Mouse (Mus musculus) midbrain, embryonic 16.5 days (tissue): ENCODE measurements at regions not wholly inside any gene's neighbourhood (a gene's known extent, or its start where the extent isn't known, plus 50 kb on each side); places are given as distances from the start of the nearest gene placed in this dataset.
"Not testable (repeated sequence)": the region's sequence is repeated elsewhere in the genome, so short reads cannot be mapped to it uniquely, and the experiment has no call there.

Source experiments
- ATAC-seq: fragments of 200-750 bp; cut with Nextera tagmentation; 2 replicates; pipeline ENCODE4 v1.8.0; 2017; ENCODE audit warnings: moderate TSS enrichment
- H3K27ac ChIP-seq: fragments of 300-500 bp; sonication (generic); 2 replicates; pipeline ENCODE4 v1.5.1; 2014; ENCODE audit warnings: mild to moderate bottlenecking, low read length, mixed read lengths
- H3K27me3 ChIP-seq: fragments of 300-500 bp; sonication (generic); 2 replicates; pipeline ENCODE4 v1.6.1; 2014; ENCODE audit warnings: low read depth, low read length, mixed read lengths; ENCODE audit not compliant: control insufficient read depth, insufficient read depth
- H3K36me3 ChIP-seq: fragments of 300-500 bp; sonication (generic); 2 replicates; pipeline ENCODE4 v1.6.1; 2014; ENCODE audit warnings: mild to moderate bottlenecking, low read length, moderate library complexity, mixed read lengths; ENCODE audit not compliant: control insufficient read depth, insufficient read depth
- H3K4me1 ChIP-seq: fragments of 300-500 bp; sonication (generic); 2 replicates; pipeline ENCODE4 v1.6.1; 2014; ENCODE audit warnings: mild to moderate bottlenecking, low read length, mixed read lengths; ENCODE audit not compliant: control insufficient read depth, insufficient read depth
- H3K4me2 ChIP-seq: fragments of 300-500 bp; sonication (generic); 2 replicates; pipeline ENCODE4 v1.6.1; 2014; ENCODE audit warnings: mild to moderate bottlenecking, low read length, mixed read lengths
- H3K4me3 ChIP-seq: fragments of 300-500 bp; sonication (generic); 2 replicates; pipeline ENCODE4 v1.5.1; 2014; ENCODE audit warnings: low read depth, mild to moderate bottlenecking, low read length, moderate library complexity, mixed read lengths
- H3K9ac ChIP-seq: fragments of 300-500 bp; sonication (generic); 2 replicates; pipeline ENCODE4 v1.6.1; 2014; ENCODE audit warnings: low read depth, low read length, mixed read lengths
- H3K9me3 ChIP-seq: fragments of 300-500 bp; sonication (generic); replicated peaks from 2 replicates; pipeline ENCODE4 v1.6.1; 2014; ENCODE audit warnings: mild to moderate bottlenecking, low read length, mixed read lengths; ENCODE audit not compliant: control insufficient read depth, poor library complexity, severe bottlenecking
- WGBS: fragments of 180-500 bp; shearing (Covaris S2); extraction: QIAGEN DNeasy Blood & Tissue Kit; methylation state at CpG from one replicate; pipeline ENCODE4 v1.1.7; 2014; 5-methylcytosine and 5-hydroxymethylcytosine counted together

DNA sequence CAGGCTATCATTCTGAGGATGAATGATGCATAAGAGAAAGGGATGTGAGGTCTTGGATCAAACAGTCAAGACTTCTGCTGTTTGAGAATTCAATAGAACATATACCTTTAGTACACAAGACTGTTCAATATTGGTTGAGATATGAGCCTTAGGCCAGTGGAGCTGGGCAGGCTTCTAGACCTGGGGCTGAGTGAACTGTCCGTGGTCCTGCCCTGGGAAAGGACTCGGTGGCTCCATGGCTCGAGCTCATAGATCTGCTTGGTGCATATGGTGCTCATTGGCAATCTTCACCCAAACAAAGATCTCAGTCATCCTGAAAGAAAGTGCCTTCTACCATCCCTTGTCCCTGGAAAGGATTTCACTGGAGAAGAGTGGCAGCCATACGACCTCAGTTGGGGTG, 233.7 kb downstream of the Glrx3 start:
- Histone ChIP-seq H3K9me3 (no peaks in the 10 kb centered on the region), H3K9ac (no peak overlapping the region), H3K27ac (no peak overlapping the region), H3K27me3 (no peaks in the 10 kb centered on the region), H3K4me2 (no peak overlapping the region), H3K36me3 (no peaks in the 10 kb centered on the region), H3K4me1 (no peaks in the 10 kb centered on the region), H3K4me3 (no peak overlapping the region)
- ATAC-seq: no peak
- WGBS: 72% methylated on average over 4 of the region's 4 CpGs

DNA sequence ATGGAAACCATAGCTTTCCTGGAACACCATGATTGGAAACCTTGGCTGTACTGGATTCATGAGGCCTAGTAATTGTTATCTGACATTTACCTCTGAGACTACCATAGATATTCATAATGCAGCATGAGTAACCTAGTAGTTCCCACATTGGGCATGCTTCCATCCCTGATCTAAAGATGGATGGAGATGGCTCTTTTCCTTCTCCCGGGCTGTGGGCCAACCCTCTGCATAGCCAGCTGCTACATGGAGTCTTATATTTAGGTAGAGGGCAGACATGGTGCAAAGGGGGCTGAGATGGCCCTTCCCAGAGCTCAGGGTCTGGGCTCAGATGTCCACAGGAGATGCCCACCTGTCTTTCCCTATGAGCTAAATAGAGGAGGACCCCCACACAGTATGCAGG, 237.2 kb downstream of the Glrx3 start:
- Histone ChIP-seq H3K9ac (no peak overlapping the region), H3K27ac (no peak overlapping the region), H3K4me2 (no peak overlapping the region), H3K9me3 (no peaks in the 10 kb centered on the region), H3K4me1 (no peaks in the 10 kb centered on the region), H3K36me3 (no peaks in the 10 kb centered on the region), H3K4me3 (no peak overlapping the region), H3K27me3 (no peaks in the 10 kb centered on the region)
- ATAC-seq: no peak
- 96% methylated on average over 1 of the region's 1 CpGs for WGBS

DNA sequence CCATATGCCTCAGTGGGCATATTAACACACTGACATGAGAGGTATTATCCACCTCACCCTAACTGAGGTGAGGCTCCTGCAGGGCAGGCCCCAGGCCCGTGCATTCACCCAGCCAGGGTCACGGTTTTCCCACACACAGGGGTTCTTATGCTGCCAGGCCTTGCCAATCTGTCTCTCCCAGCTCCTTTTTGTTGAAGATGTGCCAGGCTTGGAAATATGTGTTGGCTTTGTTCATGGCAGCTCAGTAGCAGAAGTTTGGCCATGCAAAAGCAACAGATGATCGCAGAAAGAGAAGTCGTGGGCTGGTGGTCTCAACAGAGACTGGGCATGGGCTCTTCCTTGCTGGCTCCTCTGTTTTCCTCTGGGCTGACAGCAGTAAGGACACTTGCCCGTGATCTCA, 238.0 kb downstream of the Glrx3 start:
- WGBS: 86% methylated on average over 5 of the region's 5 CpGs
- H3K9ac ChIP-seq: no peak overlapping the region

DNA sequence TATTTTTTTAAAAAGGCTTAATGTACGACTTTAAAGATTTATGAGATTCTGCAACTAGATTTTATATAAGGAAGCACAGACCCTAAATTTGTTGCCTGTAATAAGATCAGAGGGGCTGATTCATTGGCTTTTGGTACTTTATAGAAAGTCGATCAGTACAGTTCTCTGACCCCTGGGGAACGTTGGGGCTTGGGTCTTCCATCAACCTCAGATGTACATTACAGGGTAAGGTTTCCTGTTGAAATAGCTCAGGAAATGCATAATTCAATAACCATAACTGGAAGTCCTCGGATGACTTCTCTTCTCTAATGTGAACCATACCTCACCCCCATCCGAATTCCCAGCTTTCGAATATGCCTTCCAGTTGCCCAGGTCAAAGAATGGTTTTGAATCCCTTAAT, 247.4 kb downstream of the Glrx3 start:
- H3K9me3 ChIP-seq: no peaks in the 10 kb centered on the region
- no peak overlapping the region for H3K9ac ChIP-seq
- H3K27me3 ChIP-seq: no peaks in the 10 kb centered on the region
- WGBS: 90% methylated on average over 6 of the region's 6 CpGs
- H3K4me3 ChIP-seq: no peak overlapping the region
- ATAC-seq: no peak
- no peaks in the 10 kb centered on the region for H3K36me3 ChIP-seq
- no peaks in the 10 kb centered on the region for H3K4me1 ChIP-seq
- H3K4me2 ChIP-seq: no peak overlapping the region
- H3K27ac ChIP-seq: no peak overlapping the region

More for the DNA sequence above, 238.0 kb downstream of the Glrx3 start:
- Histone ChIP-seq H3K27ac (no peak overlapping the region), H3K4me1 (no peaks in the 10 kb centered on the region), H3K4me2 (no peak overlapping the region), H3K36me3 (no peaks in the 10 kb centered on the region), H3K4me3 (no peak overlapping the region), H3K27me3 (no peaks in the 10 kb centered on the region), H3K9me3 (no peaks in the 10 kb centered on the region)
- no peak for ATAC-seq

DNA sequence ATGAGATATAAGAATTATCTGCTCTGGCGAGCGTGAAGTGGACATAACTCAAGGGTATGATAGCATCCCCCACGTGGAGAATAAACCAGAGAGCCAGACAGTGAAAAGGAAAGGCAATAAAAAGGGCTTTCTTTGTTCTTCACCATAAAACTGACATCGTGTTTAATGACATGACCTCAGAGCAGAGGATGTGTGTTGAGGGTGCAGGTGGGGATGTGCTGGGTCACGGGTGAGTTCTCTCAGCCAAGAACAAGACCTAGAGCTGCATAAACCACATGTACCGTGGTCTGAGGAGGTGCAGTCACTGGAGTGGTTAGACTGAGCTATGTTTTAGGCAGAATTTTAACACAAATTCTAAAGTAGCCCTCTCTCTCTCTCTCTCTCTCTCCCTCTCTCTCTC, 247.9 kb downstream of the Glrx3 start:
- WGBS: 73% methylated on average over 6 of the region's 6 CpGs
- H3K9me3 ChIP-seq: no peaks in the 10 kb centered on the region
- no peak overlapping the region for H3K9ac ChIP-seq
- H3K27ac ChIP-seq: no peak overlapping the region
- H3K4me1 ChIP-seq: no peaks in the 10 kb centered on the region
- H3K4me2 ChIP-seq: no peak overlapping the region
- no peak for ATAC-seq
- H3K27me3 ChIP-seq: no peaks in the 10 kb centered on the region
- H3K4me3 ChIP-seq: no peak overlapping the region
- no peaks in the 10 kb centered on the region for H3K36me3 ChIP-seq

DNA sequence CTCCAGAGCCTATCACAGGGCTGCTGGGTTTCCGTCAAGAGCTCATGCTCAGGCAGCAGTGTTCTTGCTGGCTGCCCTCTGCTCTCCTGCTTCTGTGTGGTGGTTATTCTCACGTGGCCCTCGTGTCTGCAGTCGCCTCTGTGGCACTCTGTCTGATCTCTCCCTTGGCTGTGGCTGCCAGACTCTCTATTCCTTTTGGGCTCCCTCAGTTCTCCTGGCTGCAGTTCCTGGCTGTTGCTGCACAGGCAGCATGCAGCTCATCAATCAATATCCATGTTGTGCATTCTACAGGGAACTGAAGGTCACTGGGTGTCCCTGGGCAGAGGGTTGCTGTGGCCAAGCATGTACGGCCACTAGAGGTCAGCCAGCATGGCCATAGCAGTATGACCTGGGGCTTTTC, 259.4 kb downstream of the Glrx3 start:
- Histone ChIP-seq H3K4me2 (no peak overlapping the region), H3K27me3 (no peaks in the 10 kb centered on the region), H3K9me3 (no peaks in the 10 kb centered on the region), H3K36me3 (no peaks in the 10 kb centered on the region), H3K9ac (no peak overlapping the region), H3K4me1 (no peaks in the 10 kb centered on the region), H3K27ac (no peak overlapping the region), H3K4me3 (no peak overlapping the region)
- ATAC-seq: no peak
- 87% methylated on average over 5 of the region's 5 CpGs for WGBS

DNA sequence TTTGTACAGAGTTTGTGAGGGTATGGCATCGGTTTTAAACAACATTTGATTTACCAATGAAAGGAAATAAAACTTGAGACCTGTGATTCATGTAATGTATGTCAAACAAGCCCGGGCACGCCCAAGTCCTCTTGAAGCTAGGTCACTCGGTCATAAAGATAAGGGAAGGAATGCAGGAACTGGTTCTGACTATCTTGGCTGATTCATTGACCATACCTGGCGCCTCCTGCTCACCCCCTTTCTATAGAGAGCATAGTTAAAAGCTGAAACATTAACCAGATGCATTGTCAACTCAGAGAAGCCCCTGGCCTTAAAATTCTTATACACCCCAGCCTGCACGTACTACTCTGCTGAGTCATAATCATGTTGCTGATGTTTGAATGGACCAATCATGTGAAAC, 261.1 kb downstream of the Glrx3 start:
- WGBS: 94% methylated on average over 6 of the region's 6 CpGs
- not testable (repeated sequence) for H3K27me3 ChIP-seq, H3K9me3 ChIP-seq, H3K4me2 ChIP-seq, H3K9ac ChIP-seq, ATAC-seq, H3K27ac ChIP-seq, H3K36me3 ChIP-seq, H3K4me3 ChIP-seq, H3K4me1 ChIP-seq

DNA sequence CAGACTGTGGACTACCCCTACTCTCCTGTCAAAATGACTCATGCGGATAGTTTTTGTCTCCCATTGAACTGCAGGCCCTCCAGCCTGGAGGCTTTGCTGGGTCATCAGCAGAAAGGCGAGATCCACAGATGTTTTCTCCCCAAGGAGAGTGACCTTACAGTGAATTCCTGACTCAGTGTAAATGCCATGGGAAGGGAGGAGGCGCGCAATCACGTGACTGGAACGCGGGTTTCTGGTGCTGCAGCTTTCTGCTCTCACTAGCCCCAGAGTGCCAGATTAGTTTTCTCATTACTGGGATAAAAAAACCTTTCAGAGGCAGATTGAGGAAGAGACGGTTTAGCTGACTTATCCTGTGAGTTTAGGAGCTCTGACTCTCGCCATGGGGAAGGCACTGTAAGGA, 275.4 kb downstream of the Glrx3 start:
- no peak for ATAC-seq
- no peak overlapping the region for H3K9ac ChIP-seq
- H3K36me3 ChIP-seq: no peaks in the 10 kb centered on the region
- no peaks in the 10 kb centered on the region for H3K27me3 ChIP-seq
- peaks cover 8% of the 10 kb centered on the region for H3K4me1 ChIP-seq
- WGBS: 64% methylated on average over 9 of the region's 9 CpGs
- no peak overlapping the region for H3K4me3 ChIP-seq
- no peak overlapping the region for H3K27ac ChIP-seq
- H3K9me3 ChIP-seq: no peaks in the 10 kb centered on the region
- H3K4me2 ChIP-seq: no peak overlapping the region

DNA sequence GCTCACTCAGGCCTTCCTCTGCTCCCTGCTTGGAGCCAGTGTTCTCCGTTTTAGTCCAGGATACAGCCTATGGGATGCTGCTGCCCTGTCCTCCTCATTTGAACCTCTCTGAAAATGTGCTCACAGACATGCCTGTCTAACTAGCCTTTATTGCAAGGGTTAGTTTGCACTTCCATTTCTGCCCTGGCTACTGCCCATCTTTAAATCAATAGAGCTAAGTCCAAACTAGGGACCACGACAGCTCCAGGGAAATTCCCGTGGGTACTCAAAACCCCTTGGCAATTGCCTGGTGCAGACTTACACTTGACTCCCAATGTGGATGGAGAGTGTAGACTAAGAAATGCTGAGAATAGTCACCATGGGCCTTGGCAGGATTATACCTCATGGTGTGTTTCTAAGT, 276.4 kb downstream of the Glrx3 start:
- H3K27ac ChIP-seq: no peak overlapping the region
- H3K36me3 ChIP-seq: no peaks in the 10 kb centered on the region
- no peak overlapping the region for H3K4me2 ChIP-seq
- H3K9me3 ChIP-seq: no peaks in the 10 kb centered on the region
- H3K27me3 ChIP-seq: no peaks in the 10 kb centered on the region
- H3K4me3 ChIP-seq: no peak overlapping the region
- ATAC-seq: no peak
- 66% methylated on average over 3 of the region's 3 CpGs for WGBS
- H3K4me1 ChIP-seq: peaks cover 8% of the 10 kb centered on the region
- H3K9ac ChIP-seq: no peak overlapping the region
